Mouse (Mus musculus) splenic B cell, adult 2 months (primary cell): ENCODE measurements around the gene Tom1l2.

ENCODE experiments used
- DNase-seq: peaks from one replicate; pipeline ENCODE4 v3.0.0-alpha.2; 2011; ENCODE audit warnings: low read depth, low spot score
- H3K27me3 ChIP-seq: 2 replicates; pipeline ENCODE4 v1.6.1; 2012; ENCODE audit warnings: mild to moderate bottlenecking, low read length, moderate library complexity, mixed read lengths; ENCODE audit not compliant: control insufficient read depth, poor library complexity, insufficient read depth, severe bottlenecking
- H3K36me3 ChIP-seq: 2 replicates; pipeline ENCODE4 v1.6.1; 2012; ENCODE audit warnings: mild to moderate bottlenecking, low read length, moderate library complexity, mixed read lengths; ENCODE audit not compliant: control insufficient read depth, poor library complexity, insufficient read depth, severe bottlenecking

Gene Tom1l2

GRCm38 (mm10) chr11:60277771-60278170, 74.9 kb downstream of the Tom1l2 start:
- no peak for DNase-seq
- Histone ChIP-seq H3K36me3 (no peaks in the 10 kb centered on the region; the same call in 1 of the 2 replicates), H3K27me3 (no peaks in the 10 kb centered on the region)

- no peak for DNase-seq
- H3K27me3 ChIP-seq, result no peaks in the 10 kb centered on the region
- no peaks in the 10 kb centered on the region; the same call in 1 of the 2 replicates for H3K36me3 ChIP-seq
Observed at GRCm38 (mm10) chr11:60277164-60277740, 75.5 kb downstream of the Tom1l2 start.

GRCm38 (mm10) chr11:60276408-60277093, 76.2 kb downstream of the Tom1l2 start:
- Histone ChIP-seq H3K36me3 (no peaks in the 10 kb centered on the region; the same call in 1 of the 2 replicates), H3K27me3 (no peaks in the 10 kb centered on the region)
- DNase-seq, result no peak

GRCm38 (mm10) chr11:60273273-60273805, 79.4 kb downstream of the Tom1l2 start:
- DNase-seq, result no peak

GRCm38 (mm10) chr11:60268563-60268962, 84.1 kb downstream of the Tom1l2 start:
- 0 out of 2 replicates have a peak, but pooled peaks cover 1% of the 10 kb centered on the region for H3K36me3 ChIP-seq
- DNase-seq, result no peak
- H3K27me3 ChIP-seq, result no peaks in the 10 kb centered on the region

More at GRCm38 (mm10) chr11:60273273-60273805, 79.4 kb downstream of the Tom1l2 start:
- Histone ChIP-seq H3K36me3 (peaks cover 1% of the 10 kb centered on the region; the same call in 1 of the 2 replicates), H3K27me3 (no peaks in the 10 kb centered on the region)

GRCm38 (mm10) chr11:60265271-60265985, 87.3 kb downstream of the Tom1l2 start:
- DNase-seq, result peak; percentile 26
- Histone ChIP-seq H3K27me3 (no peaks in the 10 kb centered on the region; the same call in 1 of the 2 replicates), H3K36me3 (no peaks in the 10 kb centered on the region)

GRCm38 (mm10) chr11:60264651-60265050, 88.1 kb downstream of the Tom1l2 start:
- Histone ChIP-seq H3K36me3 (no peaks in the 10 kb centered on the region), H3K27me3 (no peaks in the 10 kb centered on the region; the same call in 1 of the 2 replicates)
- DNase-seq, result no peak

- DNase-seq, result no peak
- no peaks in the 10 kb centered on the region; the same call in 1 of the 2 replicates for H3K27me3 ChIP-seq
- no peaks in the 10 kb centered on the region for H3K36me3 ChIP-seq
Observed at GRCm38 (mm10) chr11:60262396-60262795, 90.3 kb downstream of the Tom1l2 start.

- Histone ChIP-seq H3K36me3 (peaks cover 1% of the 10 kb centered on the region; the same call in 1 of the 2 replicates), H3K27me3 (no peaks in the 10 kb centered on the region; the same call in 1 of the 2 replicates)
- DNase-seq, result no peak
Observed at GRCm38 (mm10) chr11:60260743-60261142, 92.0 kb downstream of the Tom1l2 start.

- Histone ChIP-seq H3K27me3 (no peaks in the 10 kb centered on the region; the same call in 1 of the 2 replicates), H3K36me3 (peaks cover 1% of the 10 kb centered on the region; the same call in 1 of the 2 replicates)
- no peak for DNase-seq
Observed at GRCm38 (mm10) chr11:60257696-60258095, 95.0 kb downstream of the Tom1l2 start.

- no peaks in the 10 kb centered on the region; the same call in 1 of the 2 replicates for H3K27me3 ChIP-seq
- peaks cover 1% of the 10 kb centered on the region; the same call in 1 of the 2 replicates for H3K36me3 ChIP-seq
- no peak for DNase-seq
Observed at GRCm38 (mm10) chr11:60256713-60257112, 96.0 kb downstream of the Tom1l2 start.

- no peak for DNase-seq
- Histone ChIP-seq H3K27me3 (no peaks in the 10 kb centered on the region; the same call in 1 of the 2 replicates), H3K36me3 (peaks cover 1% of the 10 kb centered on the region; the same call in 1 of the 2 replicates)
Observed at GRCm38 (mm10) chr11:60256176-60256681, 96.5 kb downstream of the Tom1l2 start.

GRCm38 (mm10) chr11:60255639-60256038, 97.1 kb downstream of the Tom1l2 start:
- peaks cover 1% of the 10 kb centered on the region; the same call in 1 of the 2 replicates for H3K36me3 ChIP-seq
- no peaks in the 10 kb centered on the region for H3K27me3 ChIP-seq
- no peak for DNase-seq

GRCm38 (mm10) chr11:60255181-60255580, 97.5 kb downstream of the Tom1l2 start:
- DNase-seq, result no peak
- Histone ChIP-seq H3K27me3 (no peaks in the 10 kb centered on the region), H3K36me3 (peaks cover 1% of the 10 kb centered on the region; the same call in 1 of the 2 replicates)
